Mouse (Mus musculus) kidney, embryonic 14.5 days (tissue): Measurements from ENCODE around the gene Slc41a2. TPM values are rescaled to one million over a fixed set of nuclear protein-coding genes. Genes with fewer than 3 reads are reported as not detected.

ENCODE experiments used
- ATAC-seq: fragments of 200-750 bp; cut with Nextera tagmentation; 2 replicates; pipeline ENCODE4 v1.8.0; 2017; ENCODE audit warnings: moderate number of reproducible peaks, mild to moderate bottlenecking, moderate TSS enrichment, moderate library complexity; ENCODE audit not compliant: low FRiP score, low TSS enrichment
- H3K27ac ChIP-seq: fragments of 300-500 bp; sonication (generic); 2 replicates; pipeline ENCODE4 v1.5.1; 2014; ENCODE audit warnings: low read depth, mild to moderate bottlenecking, low read length, moderate library complexity, mixed read lengths
- H3K27me3 ChIP-seq: fragments of 300-500 bp; sonication (generic); 2 replicates; pipeline ENCODE4 v1.6.1; 2014; ENCODE audit warnings: mild to moderate bottlenecking, low read length; ENCODE audit not compliant: control insufficient read depth, insufficient read depth
- H3K36me3 ChIP-seq: fragments of 300-500 bp; sonication (generic); 2 replicates; pipeline ENCODE4 v1.6.1; 2014; ENCODE audit warnings: low read length, mixed read lengths; ENCODE audit not compliant: control insufficient read depth, insufficient read depth
- H3K4me1 ChIP-seq: fragments of 300-500 bp; sonication (generic); 2 replicates; pipeline ENCODE4 v1.6.1; 2014; ENCODE audit warnings: low read length, mixed read lengths; ENCODE audit not compliant: control insufficient read depth, insufficient read depth
- H3K4me2 ChIP-seq: fragments of 300-500 bp; sonication (generic); replicated peaks from 2 replicates; pipeline ENCODE4 v1.6.1; 2014; ENCODE audit warnings: low read depth, mild to moderate bottlenecking, low read length
- H3K4me3 ChIP-seq: fragments of 300-500 bp; sonication (generic); 2 replicates; pipeline ENCODE4 v1.5.1; 2014; ENCODE audit warnings: mild to moderate bottlenecking, low read length
- H3K9ac ChIP-seq: fragments of 300-500 bp; sonication (generic); 2 replicates; pipeline ENCODE4 v1.6.1; 2014; ENCODE audit warnings: low read depth, mild to moderate bottlenecking, low read length, moderate library complexity
- H3K9me3 ChIP-seq: fragments of 300-500 bp; sonication (generic); 2 replicates; pipeline ENCODE4 v1.6.1; 2016; ENCODE audit warnings: low read length; ENCODE audit not compliant: control insufficient read depth
- WGBS: fragments of 180-500 bp; shearing (Covaris S2); extraction: QIAGEN DNeasy Blood & Tissue Kit; methylation state at CpG from one replicate; pipeline ENCODE4 v1.1.7; 2014; 5-methylcytosine and 5-hydroxymethylcytosine counted together
- polyA plus RNA-seq: library from polyadenylated mRNA; unstranded; fragments of >200 nt; fragmentation: Nextera tagmentation; extraction: Ambion mirVana; gene quantifications from 2 replicates; pipeline ENCODE4 v1.2.1, GENCODE M21; 2014

Slc41a2 gene
- polyA plus RNA-seq, 1 experiment from 2014 or later, result 0.50 TPM

DNA sequence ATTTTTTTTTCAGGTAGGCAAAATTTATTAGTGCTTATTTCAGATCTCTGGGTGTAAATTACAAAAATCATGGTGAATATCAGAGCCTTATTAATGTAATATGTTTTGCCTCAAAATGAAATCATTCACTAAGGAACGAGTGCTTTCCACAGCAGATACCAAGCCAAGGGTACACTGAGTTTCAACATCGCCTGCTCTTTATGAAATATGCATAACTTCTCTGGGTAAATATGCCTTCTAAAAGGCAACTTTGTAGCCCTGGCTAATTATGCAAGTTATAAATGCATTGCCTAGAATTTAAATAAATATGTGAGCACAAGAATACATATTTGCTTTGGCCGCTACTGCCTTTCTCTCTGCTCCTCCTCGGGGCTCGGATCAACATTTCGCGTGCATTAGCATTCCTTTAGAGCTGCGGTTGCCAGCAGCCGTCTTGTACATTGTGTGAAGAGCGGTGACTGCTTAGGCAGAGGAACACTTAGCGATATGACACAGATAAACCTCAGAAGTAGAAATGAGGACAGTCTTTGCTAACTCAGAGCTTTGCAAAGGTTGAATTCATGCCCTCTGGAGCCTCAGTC is 95.5 kb downstream of the Slc41a2 start:
- Histone ChIP-seq H3K9ac (no peak overlapping the region), H3K36me3 (no peaks in the 10 kb centered on the region), H3K4me1 (no peaks in the 10 kb centered on the region), H3K27me3 (no peaks in the 10 kb centered on the region), H3K4me3 (no peak overlapping the region), H3K9me3 (no peaks in the 10 kb centered on the region), H3K4me2 (no peak overlapping the region), H3K27ac (no peak overlapping the region)
- 76% methylated on average over 11 of the region's 11 CpGs for WGBS
- no peak for ATAC-seq

DNA sequence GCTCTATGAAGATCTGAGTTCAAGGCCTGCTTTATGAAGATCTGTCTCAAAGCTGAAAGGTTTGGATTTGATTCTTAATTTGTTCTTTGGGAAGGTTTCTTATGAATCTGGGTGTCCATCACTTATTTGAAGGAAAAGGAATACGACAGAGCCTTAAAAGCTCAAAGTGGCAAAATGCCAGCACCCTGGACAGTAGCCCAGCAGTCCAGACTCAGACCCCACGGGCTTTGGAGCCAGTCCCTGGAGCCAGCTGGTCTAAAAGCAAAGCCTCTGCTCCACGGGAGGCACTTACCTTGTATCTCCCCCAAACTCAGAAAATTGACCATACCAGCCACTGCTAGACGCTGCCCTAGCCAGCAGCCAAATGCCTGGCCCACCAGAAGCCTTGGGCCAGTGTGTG is 103.3 kb downstream of the Slc41a2 start:
- Histone ChIP-seq H3K27me3 (no peaks in the 10 kb centered on the region), H3K9me3 (no peaks in the 10 kb centered on the region), H3K4me1 (no peaks in the 10 kb centered on the region), H3K36me3 (no peaks in the 10 kb centered on the region), H3K4me2 (no peak overlapping the region), H3K9ac (no peak overlapping the region), H3K27ac (no peak overlapping the region), H3K4me3 (no peak overlapping the region)
- 64% methylated on average over 4 of the region's 4 CpGs for WGBS
- ATAC-seq, result no peak

DNA sequence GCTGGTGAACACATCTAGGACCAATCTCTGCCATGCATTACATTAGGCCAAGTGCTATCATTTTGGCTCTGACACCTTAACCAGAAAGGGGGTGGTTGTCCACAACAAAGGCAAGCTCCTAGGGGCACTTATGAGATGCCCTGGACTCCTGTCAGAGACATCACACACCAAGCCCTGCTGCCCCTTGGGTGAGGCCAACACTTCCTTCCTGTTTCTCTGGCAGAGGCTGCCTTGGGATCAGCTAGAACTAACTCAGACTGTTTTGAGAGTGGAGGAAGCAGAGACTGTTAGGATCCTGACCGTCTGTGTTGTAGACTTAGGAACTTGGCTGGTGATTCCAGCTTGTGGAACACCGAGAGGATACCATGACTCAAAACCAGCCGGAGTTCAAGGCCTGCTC is 103.7 kb downstream of the Slc41a2 start:
- Histone ChIP-seq H3K4me3 (no peak overlapping the region), H3K4me1 (no peaks in the 10 kb centered on the region), H3K36me3 (no peaks in the 10 kb centered on the region), H3K27ac (no peak overlapping the region), H3K9ac (no peak overlapping the region), H3K27me3 (no peaks in the 10 kb centered on the region), H3K4me2 (no peak overlapping the region), H3K9me3 (no peaks in the 10 kb centered on the region)
- 89% methylated on average over 3 of the region's 3 CpGs for WGBS
- ATAC-seq, result no peak

DNA sequence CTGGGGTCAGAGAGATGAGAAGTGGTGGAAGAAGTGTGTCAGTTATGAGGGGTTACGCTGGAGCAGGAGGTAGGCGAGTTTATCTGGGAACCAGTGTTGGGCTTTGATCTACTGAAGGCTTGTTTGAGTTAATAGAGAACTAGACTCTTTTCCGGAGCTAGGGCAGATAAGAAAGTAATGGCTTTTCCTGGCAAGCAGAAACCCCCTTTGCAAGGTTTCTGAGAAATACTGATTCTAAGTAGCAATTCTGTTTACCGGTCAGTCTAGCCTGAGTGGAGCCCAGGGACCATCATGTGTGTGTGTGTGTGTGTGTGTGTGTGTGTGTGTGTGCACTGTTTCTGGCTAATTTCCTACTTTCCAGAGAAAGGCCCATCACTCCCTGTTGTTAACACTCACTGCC is 109.1 kb downstream of the Slc41a2 start:
- H3K9ac ChIP-seq, result no peak overlapping the region
- H3K9me3 ChIP-seq, result peaks cover 3% of the 10 kb centered on the region; the same call in 1 of the 2 replicates
- H3K27me3 ChIP-seq, result no peaks in the 10 kb centered on the region
- ATAC-seq, result no peak
- no peaks in the 10 kb centered on the region for H3K36me3 ChIP-seq
- 77% methylated on average over 4 of the region's 4 CpGs for WGBS
- H3K4me1 ChIP-seq, result no peaks in the 10 kb centered on the region
- H3K27ac ChIP-seq, result no peak overlapping the region
- no peak overlapping the region for H3K4me2 ChIP-seq
- no peak overlapping the region for H3K4me3 ChIP-seq

DNA sequence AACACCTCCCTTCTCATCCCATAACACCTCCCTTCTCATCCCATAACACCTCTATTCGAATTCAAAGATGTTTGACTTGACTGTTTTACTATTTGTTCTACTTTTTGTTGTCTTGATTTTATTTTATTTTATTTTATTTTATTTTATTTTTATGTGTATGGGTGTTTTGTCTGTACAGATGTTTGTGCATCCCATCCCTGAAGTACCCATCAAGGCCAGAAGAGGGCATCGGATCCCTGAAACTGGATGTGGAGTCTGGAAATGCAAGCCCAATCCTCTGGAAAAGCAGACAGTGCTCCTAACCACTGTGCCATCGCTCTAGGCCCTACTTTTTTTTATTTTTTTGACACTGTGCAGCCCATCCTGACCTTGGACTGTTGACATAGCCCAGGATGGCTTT is 112.7 kb downstream of the Slc41a2 start:
- no peak overlapping the region for H3K27ac ChIP-seq
- 53% methylated on average over 3 of the region's 3 CpGs for WGBS
- H3K9ac ChIP-seq, result no peak overlapping the region
- H3K4me1 ChIP-seq, result no peaks in the 10 kb centered on the region
- ATAC-seq, result no peak
- peaks cover 5% of the 10 kb centered on the region; the same call in 1 of the 2 replicates for H3K9me3 ChIP-seq
- H3K27me3 ChIP-seq, result no peaks in the 10 kb centered on the region
- H3K4me2 ChIP-seq, result no peak overlapping the region
- H3K4me3 ChIP-seq, result no peak overlapping the region
- H3K36me3 ChIP-seq, result no peaks in the 10 kb centered on the region

DNA sequence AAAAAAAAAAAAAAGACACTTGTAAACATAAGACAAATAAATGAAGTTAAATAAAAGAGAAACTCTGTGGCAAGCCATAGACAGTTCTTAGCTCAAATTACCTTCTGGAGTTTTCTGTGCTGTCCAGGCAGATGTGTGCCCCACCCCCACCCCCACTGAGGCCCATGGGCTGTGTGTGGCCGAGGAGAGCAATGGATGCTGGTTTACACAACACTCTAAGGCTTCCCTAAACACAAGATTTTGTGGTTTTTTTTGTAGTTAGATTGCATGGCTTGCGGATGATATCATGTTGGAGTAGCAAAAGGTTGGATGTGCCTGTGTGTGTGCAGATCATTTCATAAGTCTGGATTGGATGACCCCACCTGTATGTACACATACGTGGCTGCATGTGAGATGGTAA is 116.8 kb downstream of the Slc41a2 start:
- no peaks in the 10 kb centered on the region for H3K27me3 ChIP-seq
- 82% methylated on average over 3 of the region's 3 CpGs for WGBS
- H3K4me1 ChIP-seq, result no peaks in the 10 kb centered on the region
- no peak overlapping the region for H3K9ac ChIP-seq
- 0 out of 2 replicates have a peak, but pooled peaks cover 3% of the 10 kb centered on the region for H3K9me3 ChIP-seq
- no peak overlapping the region for H3K4me2 ChIP-seq
- H3K4me3 ChIP-seq, result no peak overlapping the region
- ATAC-seq, result no peak
- no peaks in the 10 kb centered on the region for H3K36me3 ChIP-seq
- H3K27ac ChIP-seq, result no peak overlapping the region

DNA sequence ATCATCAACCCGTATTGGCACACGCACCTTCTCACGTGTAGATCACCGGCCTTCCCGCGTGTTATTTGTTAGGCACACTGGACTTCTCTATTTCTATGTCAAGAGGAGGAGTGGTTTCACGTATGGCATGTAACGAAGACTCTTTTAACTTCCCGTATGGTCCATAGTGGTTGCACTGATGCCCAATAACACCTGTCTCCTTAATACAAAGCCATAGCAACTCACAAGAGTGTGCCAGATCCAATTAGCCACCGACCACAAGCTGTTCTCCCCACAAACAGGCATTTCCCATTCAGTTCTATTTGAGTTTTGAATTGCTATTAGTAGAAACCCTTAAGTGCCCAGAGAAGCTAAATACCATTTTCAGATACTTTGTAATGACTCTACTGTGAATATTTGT is 117.5 kb downstream of the Slc41a2 start:
- Histone ChIP-seq H3K9me3 (0 out of 2 replicates have a peak, but pooled peaks cover 3% of the 10 kb centered on the region), H3K9ac (no peak overlapping the region), H3K4me2 (no peak overlapping the region), H3K27ac (no peak overlapping the region), H3K4me3 (no peak overlapping the region), H3K4me1 (no peaks in the 10 kb centered on the region), H3K27me3 (no peaks in the 10 kb centered on the region), H3K36me3 (no peaks in the 10 kb centered on the region)
- WGBS, result 91% methylated on average over 10 of the region's 10 CpGs
- no peak for ATAC-seq

DNA sequence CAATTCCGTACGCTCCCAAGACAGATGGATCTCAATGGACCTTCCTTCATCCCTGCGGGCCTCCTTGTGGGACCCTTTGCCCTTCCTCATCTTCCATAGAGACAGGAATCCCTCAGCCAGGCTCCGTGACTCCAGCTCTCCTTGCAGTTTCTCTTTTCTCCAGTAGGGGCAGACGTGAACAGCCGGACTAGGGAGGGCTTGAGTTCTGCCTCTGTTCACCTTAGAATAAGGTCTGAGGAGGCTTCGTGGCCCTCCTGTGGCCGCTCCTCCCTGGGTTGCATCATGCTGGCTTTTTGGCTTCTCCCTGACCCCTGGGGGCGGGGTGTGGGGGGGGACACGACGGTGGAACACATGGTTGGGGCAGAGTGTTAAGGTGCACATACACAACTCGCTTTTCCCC is 118.0 kb downstream of the Slc41a2 start:
- Histone ChIP-seq H3K9me3 (0 out of 2 replicates have a peak, but pooled peaks cover 3% of the 10 kb centered on the region), H3K27ac (no peak overlapping the region), H3K4me3 (no peak overlapping the region), H3K9ac (no peak overlapping the region), H3K4me1 (no peaks in the 10 kb centered on the region), H3K4me2 (no peak overlapping the region), H3K27me3 (no peaks in the 10 kb centered on the region), H3K36me3 (no peaks in the 10 kb centered on the region)
- 25% methylated on average over 12 of the region's 12 CpGs for WGBS
- peak; percentile 71 for ATAC-seq

DNA sequence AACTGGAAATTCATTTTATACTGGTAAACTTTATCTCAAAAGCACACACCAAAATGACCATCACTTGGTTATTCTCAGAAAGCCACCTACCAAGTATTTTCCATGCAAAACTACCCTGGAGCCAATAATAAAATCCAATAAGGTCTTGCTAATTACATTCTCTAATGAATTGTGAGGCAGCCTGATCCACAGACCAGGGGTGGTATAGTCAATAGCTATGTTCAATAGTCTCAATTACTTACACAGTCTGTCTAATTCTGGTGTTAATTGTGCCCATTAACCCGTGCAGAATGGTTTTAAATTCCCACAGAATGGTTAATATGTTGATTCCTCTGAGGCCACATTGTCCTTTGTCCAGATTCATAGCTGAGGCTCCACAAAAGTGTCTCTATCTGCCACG is 118.9 kb downstream of the Slc41a2 start:
- no peaks in the 10 kb centered on the region for H3K36me3 ChIP-seq
- 0 out of 2 replicates have a peak, but pooled peaks cover 3% of the 10 kb centered on the region for H3K9me3 ChIP-seq
- no peak overlapping the region for H3K27ac ChIP-seq
- H3K4me1 ChIP-seq, result no peaks in the 10 kb centered on the region
- no peak for ATAC-seq
- no peaks in the 10 kb centered on the region for H3K27me3 ChIP-seq
- 76% methylated on average over 2 of the region's 2 CpGs for WGBS
- no peak overlapping the region for H3K4me3 ChIP-seq
- no peak overlapping the region for H3K4me2 ChIP-seq
- no peak overlapping the region for H3K9ac ChIP-seq
